Mouse (Mus musculus) embryonic facial prominence, embryonic 15.5 days (tissue): ENCODE measurements at regions not wholly inside any gene's neighbourhood (a gene's known extent, or its start where the extent isn't known, plus 50 kb on each side); places are given as distances from the start of the nearest gene placed in this dataset.

Experiments
- ATAC-seq: fragments of 200-750 bp; cut with Nextera tagmentation; 2 replicates; pipeline ENCODE4 v1.8.0; 2017; ENCODE audit warnings: low read depth, moderate TSS enrichment; ENCODE audit not compliant: insufficient number of reproducible peaks, low FRiP score, low TSS enrichment
- H3K27ac ChIP-seq: fragments of 300-500 bp; sonication (generic); replicated peaks from 2 replicates; pipeline ENCODE4 v1.5.1; 2015; ENCODE audit warnings: mild to moderate bottlenecking, inconsistent platforms
- H3K27me3 ChIP-seq: fragments of 300-500 bp; sonication (generic); 2 replicates; pipeline ENCODE4 v1.6.1; 2015; ENCODE audit warnings: inconsistent platforms
- H3K36me3 ChIP-seq: fragments of 300-500 bp; sonication (generic); 2 replicates; pipeline ENCODE4 v1.6.1; 2015; ENCODE audit warnings: mild to moderate bottlenecking, inconsistent platforms
- H3K4me1 ChIP-seq: fragments of 300-500 bp; sonication (generic); 2 replicates; pipeline ENCODE4 v1.6.1; 2015; ENCODE audit warnings: inconsistent platforms
- H3K4me2 ChIP-seq: fragments of 300-500 bp; sonication (generic); replicated peaks from 2 replicates; pipeline ENCODE4 v1.6.1; 2015; ENCODE audit warnings: mild to moderate bottlenecking, inconsistent platforms
- H3K4me3 ChIP-seq: fragments of 300-500 bp; sonication (generic); replicated peaks from 2 replicates; pipeline ENCODE4 v1.5.1; 2015; ENCODE audit warnings: mild to moderate bottlenecking, inconsistent platforms
- H3K9ac ChIP-seq: fragments of 300-500 bp; sonication (generic); 2 replicates; pipeline ENCODE4 v1.6.1; 2015; ENCODE audit warnings: inconsistent platforms
- H3K9me3 ChIP-seq: fragments of 300-500 bp; sonication (generic); replicated peaks from 2 replicates; pipeline ENCODE4 v1.6.1; 2016; ENCODE audit warnings: inconsistent platforms
- WGBS: fragments of 180-500 bp; shearing (Covaris S2); methylation state at CpG from one replicate; pipeline ENCODE4 v1.1.7; 2015; 5-methylcytosine and 5-hydroxymethylcytosine counted together

DNA sequence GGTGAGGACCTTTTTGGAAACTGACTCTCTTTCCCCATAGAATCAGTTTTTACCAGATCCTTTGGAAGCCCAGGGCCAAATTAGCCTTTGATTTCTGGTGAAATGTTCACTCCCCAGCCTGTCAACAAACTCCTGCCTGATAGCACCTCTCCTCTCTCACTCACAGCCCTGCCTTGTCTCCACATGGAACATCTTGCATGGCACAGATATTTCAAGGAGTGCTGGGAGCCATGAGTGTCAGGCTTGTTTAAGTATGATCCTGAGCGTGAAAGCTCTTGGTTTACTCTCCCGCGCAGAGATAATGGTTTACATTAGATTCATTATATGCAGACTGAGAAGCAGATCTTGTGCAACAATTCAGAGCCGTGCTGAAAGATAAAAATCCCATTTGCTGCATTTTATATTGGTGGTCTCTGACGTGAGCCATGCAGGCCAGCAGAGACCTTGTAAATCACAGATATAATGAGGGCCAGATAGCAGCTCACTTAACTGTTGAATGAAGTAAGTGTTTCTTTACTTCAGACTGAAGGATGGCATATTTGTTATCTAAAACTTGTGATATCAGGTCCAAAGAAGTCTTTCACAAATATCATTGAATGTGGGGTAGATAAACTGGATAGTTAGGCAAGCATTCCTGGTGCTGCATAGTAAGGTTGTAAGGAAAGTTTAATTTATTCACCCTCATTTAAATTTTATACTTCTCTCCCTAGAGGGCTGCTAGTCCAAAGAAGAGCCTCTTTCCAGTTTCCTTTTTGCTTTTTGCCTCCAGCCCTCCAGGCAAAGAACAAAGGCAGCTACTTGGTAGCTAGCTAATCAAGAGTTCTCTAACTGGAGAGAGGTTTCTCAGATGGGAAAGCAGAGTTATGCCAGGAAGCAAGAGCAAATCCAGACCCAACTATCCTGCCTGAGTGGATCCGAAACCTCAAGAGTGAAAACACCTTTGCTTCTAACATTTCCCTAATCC is 81.8 kb downstream of the Tbx18 start:
- H3K4me2 ChIP-seq, result no peak overlapping the region
- H3K9ac ChIP-seq, result no peak overlapping the region
- no peaks in the 10 kb centered on the region for H3K4me1 ChIP-seq
- no peaks in the 10 kb centered on the region for H3K27me3 ChIP-seq
- H3K27ac ChIP-seq, result no peak overlapping the region
- no peak for ATAC-seq
- no peaks in the 10 kb centered on the region for H3K9me3 ChIP-seq
- no peaks in the 10 kb centered on the region for H3K36me3 ChIP-seq
- H3K4me3 ChIP-seq, result no peak overlapping the region
- 48% methylated on average over 6 of the region's 6 CpGs for WGBS

DNA sequence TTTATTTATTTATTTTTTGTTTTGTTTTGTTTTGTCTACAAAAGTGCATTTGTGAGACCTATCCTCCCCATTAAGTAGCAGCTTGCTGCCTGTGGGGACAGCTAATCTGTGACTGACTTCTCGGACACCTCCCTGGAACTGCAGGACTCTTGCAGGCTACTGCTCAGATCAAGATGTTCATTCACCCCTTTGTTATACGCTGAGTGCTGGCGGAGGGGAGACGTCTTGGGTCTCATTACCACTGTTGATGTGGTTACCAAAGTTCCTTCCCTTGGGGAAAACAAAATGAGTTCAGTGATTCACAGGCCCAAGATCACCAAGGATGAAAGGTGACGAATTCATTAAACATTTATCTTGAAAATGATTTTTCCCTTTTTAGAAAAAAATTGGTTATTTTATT is 82.7 kb downstream of the Tbx18 start:
- 46% methylated on average over 5 of the region's 5 CpGs for WGBS

DNA sequence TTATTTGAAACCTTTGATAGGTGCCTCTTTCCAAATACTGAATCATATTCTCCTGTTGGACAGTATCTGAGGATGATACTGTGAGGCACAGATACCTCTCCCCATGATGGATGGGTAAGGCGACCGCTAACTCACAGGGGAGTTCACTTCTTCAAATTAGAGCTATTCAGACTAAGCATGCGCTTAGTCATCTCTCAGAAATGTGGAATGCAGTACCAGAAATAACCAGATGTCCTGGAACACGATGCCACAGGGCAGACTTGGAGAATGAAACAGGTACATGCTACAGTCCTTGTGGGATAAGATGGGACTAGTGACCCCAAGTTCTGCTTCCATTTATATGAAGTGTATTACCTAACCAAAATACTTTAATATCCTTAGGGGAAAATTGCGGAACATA is 86.0 kb downstream of the Tbx18 start:
- Histone ChIP-seq H3K9me3 (no peaks in the 10 kb centered on the region), H3K27me3 (no peaks in the 10 kb centered on the region), H3K4me1 (no peaks in the 10 kb centered on the region), H3K4me2 (no peak overlapping the region), H3K36me3 (no peaks in the 10 kb centered on the region), H3K27ac (no peak overlapping the region), H3K4me3 (no peak overlapping the region), H3K9ac (no peak overlapping the region)
- ATAC-seq, result no peak
- WGBS, result 84% methylated on average over 5 of the region's 5 CpGs

More for the DNA sequence above, 82.7 kb downstream of the Tbx18 start:
- H3K9ac ChIP-seq, result no peak overlapping the region
- H3K9me3 ChIP-seq, result no peaks in the 10 kb centered on the region
- no peak for ATAC-seq
- no peaks in the 10 kb centered on the region for H3K4me1 ChIP-seq
- H3K27ac ChIP-seq, result no peak overlapping the region
- H3K27me3 ChIP-seq, result no peaks in the 10 kb centered on the region
- no peak overlapping the region for H3K4me2 ChIP-seq
- no peak overlapping the region for H3K4me3 ChIP-seq
- H3K36me3 ChIP-seq, result no peaks in the 10 kb centered on the region

DNA sequence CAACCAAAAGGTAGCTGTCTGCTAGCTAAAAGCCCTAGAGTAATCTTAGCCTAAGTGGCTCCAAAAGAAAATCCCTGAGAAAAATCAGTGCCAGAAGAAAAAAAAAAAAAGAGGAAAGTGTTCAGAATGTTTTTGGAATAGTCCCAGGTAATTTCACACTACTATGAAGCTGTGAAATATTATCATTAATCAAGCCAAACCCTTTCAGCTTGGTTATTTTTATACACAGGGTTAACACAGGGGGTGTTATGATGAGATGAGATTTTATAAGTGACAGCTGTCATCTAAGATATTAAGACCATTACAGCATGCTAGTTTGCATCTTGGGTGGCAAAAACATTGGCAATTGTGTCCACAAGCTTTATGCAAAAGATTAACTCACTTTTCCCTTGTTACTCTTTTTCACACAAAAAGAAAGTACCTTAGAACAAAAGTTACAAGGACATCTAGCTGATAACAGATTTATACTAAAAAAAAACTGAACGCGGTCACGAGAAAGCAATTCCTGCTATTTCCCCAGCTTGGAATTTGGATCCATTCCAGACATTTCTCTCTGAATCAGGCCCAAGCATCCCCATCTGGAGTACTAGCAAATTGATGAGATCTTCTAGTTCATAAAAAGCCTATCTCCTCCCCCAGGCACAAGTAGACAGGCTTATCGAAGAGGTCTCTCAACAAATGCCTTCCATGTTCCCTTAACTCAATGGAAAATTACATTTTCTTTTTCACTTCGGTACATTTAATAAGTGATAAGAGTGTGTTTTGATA is 97.0 kb downstream of the Tbx18 start:
- Histone ChIP-seq H3K9me3 (no peaks in the 10 kb centered on the region), H3K4me3 (no peak overlapping the region), H3K4me2 (no peak overlapping the region), H3K4me1 (no peaks in the 10 kb centered on the region), H3K9ac (no peak overlapping the region), H3K27ac (no peak overlapping the region), H3K27me3 (no peaks in the 10 kb centered on the region), H3K36me3 (no peaks in the 10 kb centered on the region)
- no peak for ATAC-seq
- 46% methylated on average over 5 of the region's 5 CpGs for WGBS

DNA sequence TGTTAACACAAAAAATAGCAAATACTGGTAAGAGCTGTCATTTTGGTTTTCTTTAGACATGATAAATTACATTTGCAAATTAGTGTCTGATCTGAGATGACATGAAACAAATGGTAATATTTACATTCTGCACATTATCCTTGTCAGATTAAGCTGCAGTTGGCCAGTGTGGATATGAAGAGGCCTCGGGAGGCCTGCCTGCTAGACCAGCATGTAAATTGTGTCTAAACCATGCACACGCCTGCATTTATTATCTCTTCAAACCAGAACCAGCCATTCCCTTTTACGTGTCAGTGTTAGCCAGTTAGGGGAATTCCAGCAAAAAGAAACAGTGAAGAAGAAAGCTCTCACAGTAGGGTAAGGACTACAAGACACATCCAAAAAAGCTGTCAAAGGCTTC is 104.6 kb downstream of the Tbx18 start:
- Histone ChIP-seq H3K4me1 (no peaks in the 10 kb centered on the region), H3K4me2 (no peak overlapping the region), H3K36me3 (no peaks in the 10 kb centered on the region), H3K9me3 (no peaks in the 10 kb centered on the region), H3K4me3 (no peak overlapping the region), H3K27me3 (no peaks in the 10 kb centered on the region), H3K27ac (no peak overlapping the region), H3K9ac (no peak overlapping the region)
- no peak for ATAC-seq
- 48% methylated on average over 3 of the region's 3 CpGs for WGBS

DNA sequence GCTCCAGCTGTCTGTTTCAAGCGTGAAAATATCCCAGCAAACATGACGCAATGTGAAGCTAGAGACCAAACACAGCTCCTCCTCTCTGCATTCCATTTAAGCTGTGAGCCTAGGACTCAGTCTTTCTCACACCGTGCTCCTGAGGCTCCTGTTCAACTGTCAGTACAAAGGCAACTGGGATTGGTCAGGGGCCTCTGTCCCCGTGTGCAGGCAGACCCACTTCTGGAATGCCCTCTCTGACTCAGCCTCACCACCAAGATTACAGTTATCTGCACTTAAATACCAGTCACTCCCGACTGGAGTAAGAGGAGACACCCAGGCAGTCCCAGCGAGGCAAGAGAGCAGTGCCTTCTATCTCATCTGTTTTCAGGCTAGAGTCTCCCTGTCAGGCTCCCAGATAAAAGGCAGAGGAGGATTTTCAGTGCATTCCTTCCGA is 112.8 kb downstream of the Tbx18 start:
- H3K27ac ChIP-seq, result no peak overlapping the region
- no peaks in the 10 kb centered on the region for H3K4me1 ChIP-seq
- no peak for ATAC-seq
- H3K9ac ChIP-seq, result no peak overlapping the region
- no peaks in the 10 kb centered on the region for H3K9me3 ChIP-seq
- WGBS, result 20% methylated on average over 7 of the region's 7 CpGs
- H3K4me3 ChIP-seq, result no peak overlapping the region
- no peaks in the 10 kb centered on the region for H3K36me3 ChIP-seq
- no peaks in the 10 kb centered on the region for H3K27me3 ChIP-seq
- H3K4me2 ChIP-seq, result peak overlapping the region; percentile 22; the same call in 1 of the 2 replicates

DNA sequence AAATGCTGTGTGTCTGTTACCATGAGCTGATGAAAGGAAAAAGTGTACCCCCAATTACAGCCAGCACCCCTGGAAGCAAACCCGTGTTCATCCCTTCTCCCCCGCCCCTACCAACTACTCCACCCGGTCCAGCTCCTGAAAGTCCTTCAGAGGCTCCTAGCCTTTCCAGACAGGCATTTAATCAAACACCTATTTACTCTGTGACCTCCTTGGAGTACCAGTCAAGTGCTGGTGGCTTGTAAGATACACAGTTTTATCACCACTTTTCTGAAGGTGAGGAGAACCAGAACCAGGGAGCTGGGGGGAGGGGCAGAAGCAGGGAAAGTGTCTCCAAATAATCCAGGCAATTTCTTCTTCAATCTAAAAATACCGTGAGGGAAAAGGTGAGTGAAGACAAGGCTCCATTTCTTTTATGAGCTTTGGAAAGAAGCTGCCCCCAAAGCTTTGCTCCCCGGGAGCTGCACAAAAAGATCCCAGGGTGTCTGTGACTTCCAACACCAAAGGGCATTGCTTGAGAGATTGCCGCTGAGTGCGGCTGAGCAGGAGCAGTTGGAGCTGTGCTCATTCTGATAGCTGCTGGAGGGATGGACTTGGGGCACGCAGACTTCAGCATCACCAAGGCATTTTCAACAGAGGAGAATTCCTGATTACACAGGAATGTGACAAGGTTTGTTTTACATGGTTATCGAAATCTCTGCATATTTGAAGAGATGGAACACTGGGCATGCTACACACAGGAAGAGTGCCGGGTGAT is 123.0 kb downstream of the Tbx18 start:
- 66% methylated on average over 10 of the region's 10 CpGs for WGBS

DNA sequence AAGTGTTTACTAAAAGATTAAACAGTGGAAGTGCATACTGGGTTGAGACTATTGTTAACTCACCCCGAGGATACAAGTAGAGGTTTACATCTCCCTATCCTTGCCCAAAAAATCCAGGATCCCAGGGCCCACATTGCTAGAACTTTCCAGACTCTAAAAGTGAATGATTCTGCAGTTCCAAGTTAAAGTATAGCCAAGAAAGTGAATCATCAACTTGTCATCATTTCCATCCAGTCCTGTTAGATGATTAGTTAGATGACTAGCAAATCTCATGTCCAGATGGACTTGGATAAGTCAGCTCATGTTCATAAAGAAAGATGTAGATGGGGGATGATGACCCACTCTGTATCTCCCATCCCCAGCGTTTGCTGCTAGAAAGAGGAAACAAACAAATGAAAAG is 155.5 kb downstream of the Tbx18 start:
- Histone ChIP-seq H3K9me3 (no peaks in the 10 kb centered on the region), H3K27ac (no peak overlapping the region), H3K27me3 (no peaks in the 10 kb centered on the region), H3K4me2 (no peak overlapping the region), H3K9ac (no peak overlapping the region), H3K36me3 (no peaks in the 10 kb centered on the region), H3K4me3 (no peak overlapping the region), H3K4me1 (no peaks in the 10 kb centered on the region)
- no peak for ATAC-seq
- 69% methylated on average over 2 of the region's 2 CpGs for WGBS

More for the DNA sequence above, 123.0 kb downstream of the Tbx18 start:
- no peak overlapping the region for H3K4me2 ChIP-seq
- H3K9me3 ChIP-seq, result no peaks in the 10 kb centered on the region
- no peaks in the 10 kb centered on the region for H3K36me3 ChIP-seq
- no peak overlapping the region for H3K27ac ChIP-seq
- H3K4me1 ChIP-seq, result no peaks in the 10 kb centered on the region
- peaks cover 3% of the 10 kb centered on the region; the same call in 1 of the 2 replicates for H3K27me3 ChIP-seq
- H3K9ac ChIP-seq, result no peak overlapping the region
- no peak overlapping the region for H3K4me3 ChIP-seq
- no peak for ATAC-seq

DNA sequence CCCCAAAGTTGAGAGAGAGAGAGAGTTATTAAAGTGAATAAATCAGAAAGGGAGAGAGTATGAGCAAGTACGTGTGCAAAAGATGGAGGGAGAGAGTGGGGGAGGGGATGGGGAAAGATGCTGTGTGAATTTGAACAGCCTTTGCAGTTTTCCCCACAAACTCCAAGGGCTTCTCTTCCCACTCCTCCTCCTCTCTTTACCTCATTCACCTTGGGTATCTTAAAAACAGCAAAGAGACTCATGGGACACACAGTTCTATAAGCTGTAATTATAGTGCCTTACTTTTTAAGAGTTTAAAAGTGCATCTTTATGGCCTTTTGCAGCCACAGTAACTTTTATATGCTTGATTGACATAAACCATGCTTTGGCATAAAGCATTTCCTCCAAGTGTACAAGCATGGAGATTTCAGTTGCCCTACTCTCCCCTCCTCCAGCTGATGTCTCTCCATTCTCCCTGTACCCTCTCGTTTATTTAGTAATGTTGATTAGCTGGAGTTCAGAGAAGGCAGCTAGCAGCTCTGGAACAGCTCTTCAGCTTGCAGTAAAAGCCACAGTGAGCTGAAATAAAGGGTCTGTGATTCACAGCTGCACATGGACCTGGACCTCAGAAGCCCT is 156.7 kb downstream of the Tbx18 start:
- no peak overlapping the region for H3K27ac ChIP-seq
- H3K27me3 ChIP-seq, result no peaks in the 10 kb centered on the region
- 39% methylated on average over 2 of the region's 2 CpGs for WGBS
- no peak overlapping the region for H3K4me3 ChIP-seq
- ATAC-seq, result no peak
- H3K36me3 ChIP-seq, result no peaks in the 10 kb centered on the region
- H3K9ac ChIP-seq, result no peak overlapping the region
- no peaks in the 10 kb centered on the region for H3K9me3 ChIP-seq
- no peaks in the 10 kb centered on the region for H3K4me1 ChIP-seq
- H3K4me2 ChIP-seq, result no peak overlapping the region

DNA sequence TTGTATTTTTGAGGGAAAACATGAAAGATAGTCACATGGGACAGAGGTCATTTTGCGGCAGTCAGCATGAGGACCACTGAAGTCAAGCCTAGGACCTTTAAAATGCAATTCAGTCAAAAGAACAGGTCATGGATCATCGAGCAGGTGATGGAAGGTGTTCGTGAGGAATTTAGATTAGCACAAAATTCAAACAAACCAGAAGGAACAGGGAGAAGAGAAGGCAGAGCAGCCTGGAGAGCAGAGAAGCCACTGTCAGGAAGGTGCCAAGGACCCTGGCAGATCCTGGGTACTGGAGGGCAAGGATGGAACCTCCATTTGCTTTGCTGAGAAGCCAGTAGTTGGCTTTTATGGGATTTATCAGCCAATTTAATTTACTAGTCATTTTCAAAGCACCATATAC is 167.8 kb downstream of the Tbx18 start:
- Histone ChIP-seq H3K9me3 (no peaks in the 10 kb centered on the region), H3K27me3 (no peaks in the 10 kb centered on the region), H3K9ac (no peak overlapping the region), H3K4me3 (no peak overlapping the region), H3K4me2 (no peak overlapping the region), H3K36me3 (no peaks in the 10 kb centered on the region), H3K27ac (no peak overlapping the region), H3K4me1 (no peaks in the 10 kb centered on the region)
- no peak for ATAC-seq
- WGBS, result 76% methylated on average over 3 of the region's 3 CpGs

DNA sequence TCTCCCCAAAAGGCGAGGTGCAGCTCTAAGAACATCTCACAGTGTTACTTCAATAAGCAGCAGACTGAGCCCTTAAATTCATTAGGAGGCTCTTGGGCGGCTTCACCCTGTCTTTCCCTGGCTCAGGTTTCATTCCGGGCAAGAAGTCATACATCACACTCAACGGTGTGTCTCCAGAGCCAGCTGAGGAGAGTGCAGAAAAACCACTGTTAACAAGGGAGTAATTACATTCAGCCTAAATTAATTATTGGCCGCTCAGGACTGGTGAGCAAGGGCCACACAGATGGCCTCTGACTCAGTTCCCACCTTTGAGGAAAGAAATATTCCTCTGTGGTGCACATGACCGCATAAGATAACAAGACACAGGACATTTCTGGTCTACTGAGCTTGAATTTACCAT is 168.3 kb downstream of the Tbx18 start:
- no peak overlapping the region for H3K4me2 ChIP-seq
- H3K27ac ChIP-seq, result no peak overlapping the region
- 50% methylated on average over 6 of the region's 6 CpGs for WGBS
- no peak overlapping the region for H3K4me3 ChIP-seq
- no peaks in the 10 kb centered on the region for H3K9me3 ChIP-seq
- H3K9ac ChIP-seq, result no peak overlapping the region
- no peak for ATAC-seq
- no peaks in the 10 kb centered on the region for H3K27me3 ChIP-seq
- no peaks in the 10 kb centered on the region for H3K4me1 ChIP-seq
- no peaks in the 10 kb centered on the region for H3K36me3 ChIP-seq
